Mouse (Mus musculus): ENCODE data around the gene Arhgap10.

Gene Arhgap10

GRCm38 (mm10) chr8:77272136-77272535 is 245.6 kb downstream of the Arhgap10 start:
- DNase-seq: no peak

DNA sequence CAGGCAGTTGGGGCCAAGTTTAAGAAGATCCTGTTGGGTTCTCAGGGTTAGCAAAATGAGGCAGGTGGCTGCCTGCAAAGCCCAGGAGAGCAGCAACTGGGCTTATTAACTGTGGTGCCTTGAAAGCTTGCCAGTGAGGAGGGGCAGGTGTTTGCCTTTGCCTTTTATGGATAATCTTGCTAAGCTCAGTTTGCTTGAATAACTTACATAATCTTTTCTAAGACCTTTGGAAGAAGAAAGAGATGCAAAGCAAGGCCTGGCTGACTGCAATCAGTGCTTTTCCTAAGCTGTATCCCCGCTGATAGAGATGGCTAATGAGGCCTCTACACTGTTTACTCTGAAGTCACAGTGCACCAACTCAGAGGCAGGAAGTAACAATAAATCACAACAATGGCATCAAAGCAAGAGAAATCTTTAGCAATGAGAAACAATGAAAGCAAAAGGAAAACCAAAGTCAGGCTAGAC is 249.8 kb downstream of the Arhgap10 start:
- DNase-seq: no peak

GRCm38 (mm10) chr8:77262216-77263009 is 255.3 kb downstream of the Arhgap10 start:
- no peak for DNase-seq

GRCm38 (mm10) chr8:77261215-77261614 is 256.5 kb downstream of the Arhgap10 start:
- DNase-seq: no peak

- peak; percentile 26 for DNase-seq
These were observed 260.7 kb downstream of the Arhgap10 start for GRCm38 (mm10) chr8:77257085-77257451.

DNA sequence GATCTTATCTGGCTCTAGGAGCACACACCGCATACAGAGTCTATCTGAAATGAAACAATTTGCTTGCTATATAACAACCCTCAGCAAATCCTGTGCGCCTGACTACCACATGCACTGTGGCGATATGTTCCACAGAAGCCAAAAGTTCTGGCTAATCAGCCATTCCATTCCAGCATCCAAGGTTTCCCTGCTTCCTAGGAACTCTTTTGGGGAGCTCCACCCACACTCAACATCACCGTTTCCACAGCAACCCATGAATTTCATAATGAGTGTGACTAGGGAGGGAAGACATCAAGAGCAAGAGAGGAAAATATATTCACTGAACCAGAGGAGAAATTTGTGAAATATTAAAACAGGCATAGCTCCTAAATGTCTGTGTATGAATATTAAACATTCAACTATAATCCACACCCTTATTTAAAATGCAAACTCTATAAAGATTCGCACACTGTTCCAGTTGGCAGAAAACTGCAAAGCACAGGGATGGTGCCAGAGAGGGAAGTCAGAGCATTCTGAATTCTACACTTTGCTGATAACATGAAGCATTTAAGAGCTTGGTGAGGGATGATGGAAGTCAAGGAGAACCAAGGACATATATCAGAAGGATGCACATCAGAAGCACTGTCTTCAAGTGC is 261.2 kb downstream of the Arhgap10 start:
- peak; percentile 90 for DNase-seq

DNA sequence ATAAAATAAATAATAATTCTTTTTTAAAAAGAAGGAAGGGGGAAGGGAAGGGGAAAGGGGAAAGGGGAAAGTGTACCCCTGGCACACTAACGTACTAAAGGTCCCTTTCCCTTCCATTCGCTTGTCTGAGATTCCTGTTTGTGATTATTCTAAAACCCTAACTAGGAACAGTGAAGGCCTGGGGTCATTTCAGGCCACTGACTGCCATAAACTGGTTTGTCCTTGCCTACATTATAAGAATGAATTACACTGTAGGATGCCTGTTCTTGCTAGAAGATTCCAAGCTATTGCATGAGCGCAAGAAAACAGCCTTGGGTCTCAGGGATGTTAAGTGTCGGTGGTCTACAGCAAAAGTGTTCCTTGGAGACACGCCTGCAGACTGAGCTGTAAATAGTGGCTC is 263.3 kb downstream of the Arhgap10 start:
- DNase-seq: no peak

DNA sequence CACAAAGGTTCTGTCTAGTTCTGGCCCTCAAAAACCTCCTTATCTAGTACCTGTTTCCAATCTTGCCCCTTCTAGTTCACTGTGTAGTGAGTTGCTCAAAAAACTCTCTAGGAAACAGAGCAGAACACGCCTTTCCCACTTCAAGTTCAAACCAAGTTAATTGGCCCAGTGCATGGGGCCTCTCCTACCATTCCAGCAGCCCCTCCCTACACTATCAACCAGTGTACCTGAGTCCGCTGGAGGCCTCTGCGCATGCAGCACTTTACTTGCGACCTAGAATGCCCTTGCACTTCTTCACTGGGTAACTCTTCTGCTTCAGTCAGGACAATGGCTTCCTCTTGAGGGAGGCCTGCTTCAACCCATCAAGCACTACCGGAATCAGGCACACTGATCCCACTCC is 266.6 kb downstream of the Arhgap10 start:
- DNase-seq: no peak

DNA sequence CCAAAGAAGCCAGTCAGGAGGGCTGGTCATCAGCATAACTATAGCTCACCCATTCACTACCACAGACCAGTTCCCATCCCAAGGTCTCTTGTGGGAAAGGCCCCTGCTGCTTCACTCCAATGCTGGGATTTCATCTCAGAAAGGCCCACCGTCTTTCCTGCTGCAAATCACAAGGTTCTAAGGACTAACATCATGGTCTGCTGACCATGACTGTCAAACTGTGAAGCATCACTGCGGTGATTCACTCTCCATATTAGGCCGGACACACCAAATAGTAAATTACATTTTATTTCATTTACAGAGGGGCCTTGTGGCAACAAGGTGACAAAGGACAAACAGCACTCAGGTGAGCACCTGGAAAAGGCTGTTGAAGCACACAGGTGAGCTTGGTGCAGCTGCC is 267.7 kb downstream of the Arhgap10 start:
- no peak for DNase-seq

DNA sequence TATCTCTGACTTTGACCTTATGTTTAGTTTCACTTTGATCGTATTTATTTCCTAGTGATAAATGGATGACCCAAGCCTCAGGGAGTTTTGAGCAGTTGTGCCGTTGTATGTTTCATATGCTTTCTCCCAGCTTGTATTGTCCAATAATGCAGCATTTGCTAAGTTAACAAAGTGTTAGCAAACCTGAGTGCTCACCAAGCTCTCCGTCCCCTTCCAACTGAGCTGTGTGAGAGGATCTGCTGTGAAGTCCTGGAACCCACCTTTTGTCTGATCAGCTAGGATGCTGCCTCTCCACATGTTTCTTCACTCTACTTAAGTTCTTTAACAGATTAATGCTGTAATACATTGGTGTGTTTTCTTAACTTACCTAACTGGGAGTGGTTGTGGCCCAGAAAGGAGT is 276.4 kb downstream of the Arhgap10 start:
- DNase-seq: no peak

DNA sequence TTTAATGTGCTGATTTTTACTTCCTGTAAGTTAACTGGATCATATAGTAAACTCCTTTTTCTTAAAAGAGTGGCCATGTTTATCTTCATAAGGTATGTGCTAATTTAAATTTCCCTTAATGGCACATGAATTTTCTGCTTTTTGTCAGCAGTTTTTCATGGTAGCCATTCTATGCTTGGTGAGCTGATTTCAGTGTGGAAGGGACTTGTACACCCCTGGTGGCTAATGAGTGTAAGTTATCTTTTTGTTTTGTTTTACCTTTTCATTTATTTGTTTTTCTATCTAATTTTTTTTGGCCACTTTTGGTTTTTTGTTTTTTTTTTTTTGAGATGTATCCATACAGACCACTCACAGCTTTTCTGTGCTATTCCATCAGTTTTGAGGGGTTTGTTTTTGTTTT is 278.3 kb downstream of the Arhgap10 start:
- DNase-seq: no peak

DNA sequence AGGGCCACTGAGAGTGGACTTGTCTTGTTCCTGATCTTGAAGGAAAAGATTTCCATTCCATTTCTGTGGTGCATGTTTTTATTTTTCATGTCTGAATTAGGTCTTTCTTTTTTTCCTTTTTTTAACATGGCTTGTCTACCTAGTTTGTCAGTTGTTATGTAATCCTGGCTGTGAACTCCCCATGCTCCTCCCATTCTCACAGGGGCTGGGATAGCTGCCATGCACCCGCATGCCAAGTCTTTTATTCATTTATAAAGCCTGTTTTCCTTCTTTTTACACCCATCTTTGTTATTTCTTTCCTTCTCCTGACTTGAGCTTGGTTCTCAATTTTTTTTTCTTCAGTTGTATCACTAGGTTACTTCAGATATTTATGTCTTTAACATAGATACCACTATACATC is 281.1 kb downstream of the Arhgap10 start:
- DNase-seq: peak; percentile 29

GRCm38 (mm10) chr8:77232411-77232810 is 285.3 kb downstream of the Arhgap10 start:
- no peak for DNase-seq

DNA sequence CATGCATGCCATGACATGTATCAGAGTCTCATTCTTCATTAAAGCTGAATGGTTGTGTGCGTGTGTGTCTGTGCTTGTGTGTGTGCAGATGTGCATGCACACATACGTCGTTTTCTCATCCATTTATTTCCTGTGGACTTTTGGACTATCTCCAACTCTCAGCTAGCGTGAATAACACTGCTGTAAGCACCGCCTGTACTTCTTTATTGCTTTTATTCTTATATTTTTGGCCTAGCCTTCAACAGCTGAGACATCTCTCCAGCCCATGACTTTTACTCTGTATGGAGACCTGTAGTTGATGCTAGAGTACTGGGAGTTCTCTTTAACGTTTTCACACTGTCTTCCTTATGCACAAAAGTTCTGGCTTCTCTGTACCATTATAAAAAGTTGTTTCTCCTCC is 285.9 kb downstream of the Arhgap10 start:
- no peak for DNase-seq

GRCm38 (mm10) chr8:77231211-77231610 is 286.5 kb downstream of the Arhgap10 start:
- no peak for DNase-seq

GRCm38 (mm10) chr8:77228688-77229087 is 289.1 kb downstream of the Arhgap10 start:
- DNase-seq: no peak

- no peak for DNase-seq
These were observed 290.0 kb downstream of the Arhgap10 start for GRCm38 (mm10) chr8:77227742-77228141.

GRCm38 (mm10) chr8:77223123-77223522 is 294.6 kb downstream of the Arhgap10 start:
- DNase-seq: no peak

DNA sequence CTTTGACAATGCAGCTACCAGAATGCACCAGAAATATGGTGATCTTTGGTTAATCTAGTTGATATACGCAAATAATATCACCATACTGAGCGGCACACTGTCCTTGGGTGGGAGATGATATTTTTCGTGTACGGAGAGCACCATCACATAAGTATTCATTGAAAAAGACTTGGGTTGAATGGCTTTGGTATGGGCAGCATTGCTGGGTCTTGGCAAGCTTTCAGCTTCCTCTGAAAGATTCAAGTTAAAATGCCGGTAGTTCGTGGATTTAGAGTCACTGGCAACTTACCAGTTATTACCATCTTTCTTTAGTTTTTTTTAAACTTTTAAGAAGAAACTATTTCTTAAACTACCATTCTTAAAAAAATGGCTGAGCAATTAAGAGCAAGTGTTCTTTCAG is 302.6 kb downstream of the Arhgap10 start:
- no peak for DNase-seq

GRCm38 (mm10) chr8:77214665-77215064 is 303.1 kb downstream of the Arhgap10 start:
- peak; percentile 49 for DNase-seq

- no peak for DNase-seq
These were observed 303.8 kb downstream of the Arhgap10 start for GRCm38 (mm10) chr8:77213893-77214464.

DNA sequence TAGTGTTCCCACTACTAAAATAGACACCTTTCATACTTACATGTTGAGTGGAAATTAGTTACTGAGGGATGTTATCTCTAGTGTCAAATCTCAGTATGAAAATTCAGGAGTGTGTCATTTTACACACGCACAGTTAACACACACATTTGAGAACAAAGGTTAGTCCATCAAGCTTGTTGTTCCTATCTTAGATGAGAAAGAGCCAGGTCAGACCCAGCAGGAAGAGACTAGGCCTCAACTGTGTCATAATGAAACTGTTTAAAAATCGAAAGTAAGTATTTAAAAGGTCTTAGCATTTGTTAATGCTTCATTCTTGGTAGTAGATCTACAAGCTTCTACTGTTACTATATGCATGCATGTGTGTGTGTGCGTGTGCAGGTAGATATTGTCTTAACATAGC is 308.5 kb downstream of the Arhgap10 start:
- DNase-seq: no peak
